Mouse (Mus musculus) intestine, embryonic 14.5 days (tissue): ENCODE results near the gene Gm4353. TPM values are rescaled to one million over a fixed set of nuclear protein-coding genes. Genes with fewer than 3 reads are reported as not detected.

ENCODE experiments used
- ATAC-seq: fragments of 200-750 bp; cut with Nextera tagmentation; replicated peaks from 2 replicates; pipeline ENCODE4 v1.8.0; 2017; ENCODE audit warnings: low read depth, moderate number of reproducible peaks, moderate TSS enrichment, moderate library complexity; ENCODE audit not compliant: low FRiP score, low TSS enrichment
- DNase-seq: peaks from one replicate; pipeline ENCODE4 v3.0.0-alpha.2; 2018; ENCODE audit warnings: low spot score
- H3K27ac ChIP-seq: fragments of 300-500 bp; sonication (generic); 2 replicates; pipeline ENCODE4 v1.5.1; 2014; ENCODE audit warnings: low read depth, mild to moderate bottlenecking, control low read depth
- H3K27me3 ChIP-seq: fragments of 300-500 bp; sonication (generic); replicated peaks from 2 replicates; pipeline ENCODE4 v1.6.1; 2014; ENCODE audit warnings: low read length, control low read depth; ENCODE audit not compliant: control insufficient read depth, insufficient read depth
- H3K36me3 ChIP-seq: fragments of 300-500 bp; sonication (generic); 2 replicates; pipeline ENCODE4 v1.6.1; 2014; ENCODE audit warnings: low read length, control low read depth; ENCODE audit not compliant: control insufficient read depth, insufficient read depth
- H3K4me1 ChIP-seq: fragments of 300-500 bp; sonication (generic); replicated peaks from 2 replicates; pipeline ENCODE4 v1.6.1; 2014; ENCODE audit warnings: low read length, control low read depth, mixed read lengths; ENCODE audit not compliant: control insufficient read depth, insufficient read depth
- H3K4me2 ChIP-seq: fragments of 300-500 bp; sonication (generic); 2 replicates; pipeline ENCODE4 v1.6.1; 2014; ENCODE audit warnings: low read length
- H3K4me3 ChIP-seq: fragments of 300-500 bp; sonication (generic); 2 replicates; pipeline ENCODE4 v1.5.1; 2014; ENCODE audit warnings: low read depth, low read length, control low read depth, mixed read lengths
- H3K9ac ChIP-seq: fragments of 300-500 bp; sonication (generic); 2 replicates; pipeline ENCODE4 v1.6.1; 2014; ENCODE audit warnings: mild to moderate bottlenecking, low read length
- H3K9me3 ChIP-seq: fragments of 300-500 bp; sonication (generic); 2 replicates; pipeline ENCODE4 v1.6.1; 2016; ENCODE audit warnings: low read length, control low read depth; ENCODE audit not compliant: control insufficient read depth
- WGBS: fragments of 180-500 bp; shearing (Covaris S2); extraction: QIAGEN DNeasy Blood & Tissue Kit; methylation state at CpG from one replicate; pipeline ENCODE4 v1.1.7; 2014; 5-methylcytosine and 5-hydroxymethylcytosine counted together
- polyA plus RNA-seq: library from polyadenylated mRNA; unstranded; fragments of >200 nt; fragmentation: Nextera tagmentation; extraction: Ambion mirVana; gene quantifications from 2 replicates; pipeline ENCODE4 v1.2.1, GENCODE M21; 2014

The Gm4353 gene
- polyA plus RNA-seq, 1 experiment from 2014 or later = 0.58 TPM

DNA sequence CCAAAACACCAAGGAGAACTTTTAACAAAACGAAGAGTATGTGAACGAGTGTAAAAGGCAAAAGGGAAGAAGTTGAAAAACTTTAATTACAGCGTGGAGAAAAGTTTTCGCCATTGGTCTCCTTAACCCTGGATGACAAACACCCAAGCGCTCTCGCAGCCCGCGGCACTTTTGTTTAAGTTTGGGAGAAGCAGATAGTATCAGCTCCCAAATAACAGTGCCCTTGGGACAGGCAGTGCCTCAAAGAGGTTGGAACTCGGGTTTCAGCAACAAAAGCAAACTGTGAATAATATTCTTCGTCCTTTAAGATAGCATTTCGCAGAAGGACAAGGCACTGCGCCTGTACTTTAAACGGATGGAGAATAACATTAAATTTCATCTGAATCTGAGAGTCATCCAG is 46.4 kb downstream of the Gm4353 start:
- Histone ChIP-seq H3K9me3 (no peaks in the 10 kb centered on the region), H3K4me1 (peaks cover 6% of the 10 kb centered on the region), H3K4me3 (peak overlapping the region; percentile 43; the same call in 1 of the 2 replicates), H3K9ac (no peak overlapping the region), H3K27me3 (peaks cover 69% of the 10 kb centered on the region), H3K4me2 (peak overlapping the region; percentile 91), H3K27ac (no peak overlapping the region), H3K36me3 (no peaks in the 10 kb centered on the region)
- 2% methylated on average over 13 of the region's 13 CpGs for WGBS
- DNase-seq = peak; percentile 62
- no peak for ATAC-seq

DNA sequence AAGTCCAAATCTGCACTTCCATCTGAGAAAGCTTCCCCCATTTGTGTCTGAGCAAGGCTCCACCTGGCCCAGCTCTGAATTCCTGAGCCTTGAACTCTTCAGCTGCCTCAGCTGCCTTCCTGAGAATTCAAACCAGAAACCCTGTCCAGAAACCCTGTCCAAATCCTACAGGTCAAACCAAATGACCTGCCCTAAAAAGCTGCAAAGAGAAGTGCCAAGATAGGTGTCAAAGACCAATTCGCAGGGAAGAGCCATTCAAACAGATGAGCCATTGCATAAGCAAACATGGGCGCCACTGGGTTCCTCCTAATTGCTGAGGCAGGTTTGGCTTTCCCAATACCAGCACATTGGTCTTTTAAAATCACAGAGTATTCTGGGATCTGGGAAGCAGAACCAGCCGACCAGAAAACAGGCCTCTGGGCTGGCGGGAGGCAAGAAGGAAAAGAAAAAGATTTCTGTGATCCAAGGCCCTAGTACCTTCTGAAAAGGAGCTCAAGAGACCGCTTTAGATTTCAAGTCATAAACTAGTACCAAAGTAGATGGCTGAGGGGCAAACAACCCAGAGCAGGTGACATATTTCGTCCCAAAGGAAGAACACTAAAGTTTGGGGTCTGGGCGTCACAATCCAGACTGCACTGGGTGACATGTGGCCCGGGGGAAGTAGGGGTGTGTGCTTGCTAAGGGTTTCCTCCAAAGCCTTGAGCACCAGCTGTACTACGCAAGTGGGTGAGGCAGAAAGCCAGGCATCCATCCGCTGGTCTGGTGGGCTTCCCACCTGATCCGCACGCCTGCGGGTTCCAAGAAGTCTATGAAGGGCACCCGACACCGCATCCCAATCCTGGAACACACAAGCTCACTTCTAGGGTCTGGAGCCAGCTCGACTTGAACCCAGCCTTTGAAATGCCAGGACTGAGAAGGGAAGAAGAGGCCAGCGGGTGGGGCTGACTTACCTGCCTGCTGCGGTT is 47.6 kb downstream of the Gm4353 start:
- ATAC-seq (no peak), DNase-seq (peak; percentile 66)
- H3K4me2 ChIP-seq = 0 out of 2 replicates have a peak overlapping the region, but pooled peaks have one; percentile 2
- peaks cover 6% of the 10 kb centered on the region for H3K4me1 ChIP-seq
- H3K4me3 ChIP-seq = no peak overlapping the region
- H3K27me3 ChIP-seq = peaks cover 69% of the 10 kb centered on the region
- H3K9me3 ChIP-seq = no peaks in the 10 kb centered on the region
- H3K9ac ChIP-seq = no peak overlapping the region
- WGBS = 30% methylated on average over 18 of the region's 18 CpGs
- H3K36me3 ChIP-seq = no peaks in the 10 kb centered on the region
- no peak overlapping the region for H3K27ac ChIP-seq

DNA sequence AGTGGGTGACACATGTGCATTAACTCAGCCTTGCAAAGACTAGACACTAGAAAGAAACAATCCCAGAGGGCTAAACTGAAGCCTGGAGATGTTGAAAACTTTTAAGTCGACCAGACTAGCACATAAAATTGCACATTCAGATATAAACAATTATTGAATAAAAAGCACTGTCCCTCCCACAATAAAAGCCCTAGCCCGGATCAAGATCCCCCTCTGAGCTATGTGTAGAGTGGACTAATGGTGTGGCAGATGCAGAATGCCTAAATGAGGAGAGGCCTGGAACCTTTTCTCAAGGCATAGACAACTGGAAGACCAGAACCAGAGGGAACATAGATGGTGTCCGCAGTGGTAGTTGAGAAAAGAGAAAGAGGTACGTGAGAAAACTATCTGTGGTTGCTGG is 48.9 kb downstream of the Gm4353 start:
- Histone ChIP-seq H3K36me3 (no peaks in the 10 kb centered on the region), H3K9me3 (no peaks in the 10 kb centered on the region), H3K27me3 (peaks cover 62% of the 10 kb centered on the region), H3K4me1 (peaks cover 12% of the 10 kb centered on the region), H3K4me2 (no peak overlapping the region), H3K4me3 (no peak overlapping the region), H3K9ac (no peak overlapping the region), H3K27ac (no peak overlapping the region)
- 54% methylated on average over 4 of the region's 4 CpGs for WGBS
- ATAC-seq = no peak
- no peak for DNase-seq

DNA sequence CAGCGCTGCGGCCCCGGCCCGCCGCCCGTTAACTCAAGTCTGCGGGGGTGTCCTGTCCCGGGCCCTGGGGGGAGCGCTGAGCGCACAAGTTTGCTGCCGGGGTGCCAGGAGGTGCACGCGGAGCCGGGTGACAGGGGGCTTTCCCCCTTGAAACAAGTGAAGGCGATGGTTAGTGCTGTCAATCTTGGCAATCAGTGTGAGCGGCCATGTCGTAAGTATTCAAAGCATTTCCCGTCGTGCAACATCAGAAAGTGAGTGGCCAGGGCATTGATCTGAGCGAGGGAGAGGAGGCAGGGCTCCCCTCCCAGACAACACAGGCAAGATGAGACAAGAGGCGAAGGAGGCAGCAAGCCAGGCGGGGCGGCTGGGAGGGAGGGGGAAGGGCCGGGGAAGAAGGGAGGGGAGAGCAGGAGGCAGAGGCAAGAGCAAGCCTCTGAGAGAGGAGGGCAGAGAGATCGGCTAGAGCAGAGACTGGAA is 50.1 kb downstream of the Gm4353 start:
- peaks cover 9% of the 10 kb centered on the region for H3K4me1 ChIP-seq
- ATAC-seq = no peak
- H3K27me3 ChIP-seq = peaks cover 57% of the 10 kb centered on the region
- peak overlapping the region; percentile 54; the same call in 1 of the 2 replicates for H3K27ac ChIP-seq
- no peaks in the 10 kb centered on the region for H3K9me3 ChIP-seq
- no peak for DNase-seq
- no peaks in the 10 kb centered on the region for H3K36me3 ChIP-seq
- H3K4me2 ChIP-seq = peak overlapping the region; percentile 96
- peak overlapping the region; percentile 55 for H3K9ac ChIP-seq
- under 1% methylated on average over 25 of the region's 25 CpGs for WGBS
- H3K4me3 ChIP-seq = peak overlapping the region; percentile 57

DNA sequence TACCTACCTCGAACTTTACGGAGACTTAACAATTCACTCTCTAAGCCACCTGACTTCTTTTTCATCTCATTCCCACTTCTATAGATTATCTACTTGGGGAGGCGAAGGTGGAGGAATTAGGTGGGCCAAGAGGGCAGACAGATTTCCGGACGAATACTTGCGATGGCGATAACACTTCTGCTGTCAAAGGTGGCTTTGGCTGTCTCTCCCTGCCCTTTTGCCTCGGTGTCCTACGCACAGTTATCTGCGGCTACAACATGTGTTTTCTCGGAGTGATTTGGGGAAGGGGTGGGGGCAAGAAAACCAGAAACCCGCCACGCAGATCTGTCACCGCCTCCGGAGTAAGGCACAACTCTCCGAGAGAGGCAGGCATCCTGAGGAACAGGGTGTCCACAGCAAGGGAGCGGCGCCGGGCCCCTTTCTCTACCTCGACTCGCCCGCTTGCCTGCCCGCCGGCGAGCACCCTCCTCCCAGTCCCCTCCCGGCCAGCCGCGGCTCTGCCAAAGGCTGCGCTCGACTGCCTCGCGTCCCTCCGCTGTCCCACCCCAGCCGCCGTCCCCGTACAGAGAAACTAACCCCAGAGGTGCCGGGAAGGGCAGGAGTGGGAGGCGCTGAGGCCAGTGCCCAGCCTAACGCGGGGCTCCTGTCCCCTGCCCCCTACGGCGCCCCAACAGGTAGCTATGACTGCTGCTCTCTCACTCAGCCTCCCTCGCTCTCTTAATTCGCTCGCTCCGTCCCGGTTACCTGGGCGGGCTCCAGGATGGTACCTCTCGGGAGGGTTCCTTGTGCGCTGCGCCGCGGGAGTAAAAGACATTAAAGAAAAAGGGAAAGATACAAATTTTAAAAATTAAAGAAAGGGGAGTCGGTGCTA is 50.8 kb downstream of the Gm4353 start:
- H3K27me3 ChIP-seq = peaks cover 50% of the 10 kb centered on the region
- H3K27ac ChIP-seq = peak overlapping the region; percentile 54
- H3K4me3 ChIP-seq = peak overlapping the region; percentile 57
- H3K9ac ChIP-seq = peak overlapping the region; percentile 55
- WGBS = under 1% methylated on average over 54 of the region's 54 CpGs
- peak; percentile 52; the same call in 1 of the 2 replicates for ATAC-seq
- peak overlapping the region; percentile 96 for H3K4me2 ChIP-seq
- 0 out of 2 replicates have a peak, but pooled peaks cover 6% of the 10 kb centered on the region for H3K4me1 ChIP-seq
- H3K36me3 ChIP-seq = no peaks in the 10 kb centered on the region
- H3K9me3 ChIP-seq = no peaks in the 10 kb centered on the region
- peak; percentile 81 for DNase-seq

Other genes starting within 250 kb of the Gm4353 start
- gene Sox6, start 45.8 kb downstream of the Gm4353 start, polyA plus RNA-seq = 33.0 and 34.8 TPM in 2 replicates
- gene 1110004F10Rik, start 45.2 kb downstream of the Gm4353 start, polyA plus RNA-seq = 252 and 263 TPM in 2 replicates
- 10.7 and 10.8 TPM in 2 replicates for gene Plekha7, start 223.7 kb upstream of the Gm4353 start, polyA plus RNA-seq
- gene Rps13, start 249.6 kb upstream of the Gm4353 start, polyA plus RNA-seq = 1,010 and 1,152 TPM in 2 replicates